Mouse (Mus musculus) liver, embryonic 14.5 days (tissue): Measurements from ENCODE around the gene Chic2.

ENCODE experiments used
- CTCF ChIP-seq: IDR thresholded peaks from 2 replicates; pipeline ENCODE4 v1.5.1; 2016; ENCODE audit warnings: antibody characterized with exemption, low read depth, control low read depth
- EP300 ChIP-seq: IDR thresholded peaks from 2 replicates; pipeline ENCODE4 v1.6.1; 2016; ENCODE audit warnings: antibody characterized with exemption, low read depth

DNA sequence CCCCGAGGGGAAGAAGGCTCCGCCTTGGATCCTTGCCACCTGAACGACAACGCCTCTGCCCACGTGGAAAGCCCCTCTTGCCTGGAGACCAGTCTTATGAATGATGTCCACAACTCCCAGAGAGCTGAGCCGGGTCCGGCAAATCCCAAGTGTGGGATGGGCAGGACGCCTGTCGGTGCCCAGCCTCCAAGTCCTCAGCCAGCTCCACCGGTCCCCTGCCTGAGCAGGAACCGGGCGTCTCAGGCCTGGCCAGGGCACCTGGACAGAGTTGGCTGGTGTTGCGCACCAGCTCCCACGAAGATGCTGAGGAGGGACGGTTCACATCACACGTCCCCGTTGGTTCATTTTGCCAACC is 40.9 kb upstream of the Chic2 start:
- no peak for TF ChIP-seq CTCF
- TF ChIP-seq EP300, result no peak
